Mouse (Mus musculus) liver, embryonic 14.5 days (tissue): ENCODE measurements around the gene Epha4. TPM values are rescaled to one million over a fixed set of nuclear protein-coding genes. Genes with fewer than 3 reads are reported as not detected.

ENCODE experiments used
- ATAC-seq: fragments of 200-750 bp; cut with Nextera tagmentation; 2 replicates; pipeline ENCODE4 v1.8.0; 2017; ENCODE audit warnings: moderate number of reproducible peaks, mild to moderate bottlenecking, moderate library complexity; ENCODE audit not compliant: insufficient read depth
- DNase-seq, 3 experiments: peaks; one replicate each; pipeline ENCODE4 v3.0.0-alpha.2; 2012 to 2013; ENCODE audit warnings: low read depth in 3 of 3, low spot score in 3 of 3
- H3K27ac ChIP-seq: fragments of 300-500 bp; sonication (generic); 2 replicates; pipeline ENCODE4 v1.5.1; 2014; ENCODE audit warnings: moderate library complexity, mild to moderate bottlenecking, control low read depth, inconsistent platforms
- H3K27me3 ChIP-seq: fragments of 300-500 bp; sonication (generic); 2 replicates; pipeline ENCODE4 v1.6.1; 2014; ENCODE audit warnings: mild to moderate bottlenecking, low read length, moderate library complexity; ENCODE audit not compliant: control insufficient read depth, insufficient read depth
- H3K36me3 ChIP-seq: fragments of 300-500 bp; sonication (generic); replicated peaks from 2 replicates; pipeline ENCODE4 v1.6.1; 2014; ENCODE audit warnings: low read depth; ENCODE audit not compliant: control insufficient read depth, insufficient read depth
- H3K4me1 ChIP-seq, 2 experiments: fragments of 200-500 bp in 1 of 2; fragments of 300-500 bp in 1 of 2; sonication (generic) in 1 of 2; replicated peaks; 2 replicates each; pipeline ENCODE4 v1.6.1; 2012 to 2014; ENCODE audit warnings: antibody characterized with exemption in 1 of 2, inconsistent platforms in 1 of 2, low read length in 1 of 2; ENCODE audit not compliant: control insufficient read depth in 2 of 2, insufficient read depth in 2 of 2
- H3K4me2 ChIP-seq: fragments of 300-500 bp; sonication (generic); 2 replicates; pipeline ENCODE4 v1.6.1; 2014; ENCODE audit warnings: low read depth, mild to moderate bottlenecking, control low read depth, moderate library complexity
- H3K4me3 ChIP-seq, 2 experiments: fragments of 200-500 bp in 1 of 2; fragments of 300-500 bp in 1 of 2; sonication (generic) in 1 of 2; 2 replicates each; pipeline ENCODE4 v1.5.1; 2012 to 2014; ENCODE audit warnings: low read depth in 2 of 2, low read length in 2 of 2, mild to moderate bottlenecking in 2 of 2, control low read depth in 1 of 2, inconsistent platforms in 1 of 2, moderate library complexity in 1 of 2; ENCODE audit not compliant: insufficient read depth in 1 of 2
- H3K9ac ChIP-seq: fragments of 300-500 bp; sonication (generic); replicated peaks from 2 replicates; pipeline ENCODE4 v1.6.1; 2014; ENCODE audit warnings: mild to moderate bottlenecking, control low read depth, moderate library complexity
- H3K9me3 ChIP-seq: fragments of 300-500 bp; sonication (generic); 2 replicates; pipeline ENCODE4 v1.6.1; 2016; ENCODE audit warnings: low read length, mixed read lengths; ENCODE audit not compliant: control insufficient read depth
- CTCF ChIP-seq: IDR thresholded peaks from 2 replicates; pipeline ENCODE4 v1.5.1; 2016; ENCODE audit warnings: antibody characterized with exemption, low read depth, control low read depth
- EP300 ChIP-seq: IDR thresholded peaks from 2 replicates; pipeline ENCODE4 v1.6.1; 2016; ENCODE audit warnings: antibody characterized with exemption, low read depth
- WGBS: fragments of 180-500 bp; shearing (Covaris S2); extraction: QIAGEN DNeasy Blood & Tissue Kit; methylation state at CpG from one replicate; pipeline ENCODE4 v1.1.7; 2014; ENCODE audit not compliant: insufficient replicate concordance; 5-methylcytosine and 5-hydroxymethylcytosine counted together
- polyA plus RNA-seq, 2 experiments: library from polyadenylated mRNA; depleted of rRNA in 1 of 2; stranded (reverse) in 1 of 2; unstranded in 1 of 2; fragments of >200 nt; fragmentation: Nextera tagmentation in 1 of 2; extraction: Ambion mirVana in 1 of 2; gene quantifications; 2 replicates each; pipeline versions ENCODE4 v1.2.1 to v1.2.3; 2012 to 2014

Gene Epha4
- polyA plus RNA-seq, 2 experiments = 0.22 to 0.50 TPM

DNA sequence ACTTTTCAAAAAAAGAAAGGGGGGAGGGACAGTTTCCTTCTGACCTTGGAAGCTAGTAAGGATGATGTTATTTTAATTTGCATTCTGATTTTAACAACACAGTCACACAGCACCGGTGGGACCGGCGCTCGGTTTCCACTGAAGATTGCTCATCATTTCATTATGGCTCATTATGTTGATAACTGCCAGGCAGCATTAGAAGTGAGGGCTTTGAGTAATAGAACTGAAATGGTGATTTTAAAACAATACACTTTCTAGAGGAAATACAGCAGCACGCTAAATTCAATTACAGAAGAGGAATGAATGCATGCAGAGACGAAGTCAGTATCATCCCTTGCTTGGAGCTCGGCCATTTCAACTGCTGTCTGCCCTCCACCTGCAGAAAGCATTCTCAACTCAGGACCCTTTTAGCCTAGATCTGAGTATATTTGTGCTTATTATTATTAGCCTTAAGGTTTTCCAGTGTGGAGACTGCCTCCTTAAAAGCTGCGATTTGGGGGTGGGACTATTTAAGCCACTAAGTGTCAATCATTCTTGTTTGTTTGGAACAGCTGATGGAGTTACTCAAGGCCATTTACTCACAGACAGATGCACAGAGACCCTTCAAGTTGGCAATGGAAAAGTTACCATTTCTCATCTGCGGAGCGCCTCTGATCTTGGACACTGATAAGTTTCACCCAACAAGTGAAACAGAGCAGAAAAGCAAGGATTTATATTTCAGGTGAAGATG is 76.8 kb downstream of the Epha4 start:
- Histone ChIP-seq H3K4me2 (no peak overlapping the region), H3K9ac (no peak overlapping the region), H3K4me1 (0 out of 4 replicates have a peak, but pooled peaks cover 0 to 1% of the 10 kb centered on the region in 2 experiments), H3K27me3 (no peaks in the 10 kb centered on the region), H3K36me3 (no peaks in the 10 kb centered on the region), H3K4me3 (no peak overlapping the region), H3K9me3 (no peaks in the 10 kb centered on the region), H3K27ac (no peak overlapping the region)
- TF ChIP-seq CTCF (no peak), EP300 (no peak)
- no peak for DNase-seq
- no peak for ATAC-seq
- 65% methylated on average over 10 of the region's 10 CpGs for WGBS

DNA sequence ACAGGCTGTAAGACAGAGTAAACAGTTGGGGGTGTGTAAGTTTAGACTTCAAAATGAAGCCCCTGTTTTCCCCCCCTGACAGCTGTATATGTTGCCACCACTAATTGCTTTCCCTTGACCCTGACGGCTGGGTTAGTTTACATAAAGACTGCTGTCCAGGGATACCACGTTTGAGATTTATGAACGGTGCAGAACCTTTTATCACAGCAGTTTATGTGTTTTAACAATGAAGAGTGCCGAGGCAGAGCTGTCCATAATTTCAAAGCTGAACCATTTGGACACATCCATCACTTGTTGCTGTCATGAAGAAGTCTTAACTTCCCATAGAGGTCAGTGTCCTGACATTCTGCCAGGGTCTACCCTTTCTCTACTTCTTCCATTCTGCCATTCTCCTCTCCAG is 79.8 kb downstream of the Epha4 start:
- no peaks in the 10 kb centered on the region for H3K27me3 ChIP-seq
- no peak overlapping the region for H3K9ac ChIP-seq
- TF ChIP-seq EP300 (no peak), CTCF (no peak)
- no peak for ATAC-seq
- DNase-seq = no peak
- H3K4me1 ChIP-seq = 0 out of 4 replicates have a peak, but pooled peaks cover 0 to 1% of the 10 kb centered on the region in 2 experiments
- no peak overlapping the region for H3K4me3 ChIP-seq
- 25% methylated on average over 4 of the region's 4 CpGs for WGBS
- no peak overlapping the region for H3K27ac ChIP-seq
- no peak overlapping the region for H3K4me2 ChIP-seq
- H3K36me3 ChIP-seq = no peaks in the 10 kb centered on the region
- H3K9me3 ChIP-seq = no peaks in the 10 kb centered on the region

DNA sequence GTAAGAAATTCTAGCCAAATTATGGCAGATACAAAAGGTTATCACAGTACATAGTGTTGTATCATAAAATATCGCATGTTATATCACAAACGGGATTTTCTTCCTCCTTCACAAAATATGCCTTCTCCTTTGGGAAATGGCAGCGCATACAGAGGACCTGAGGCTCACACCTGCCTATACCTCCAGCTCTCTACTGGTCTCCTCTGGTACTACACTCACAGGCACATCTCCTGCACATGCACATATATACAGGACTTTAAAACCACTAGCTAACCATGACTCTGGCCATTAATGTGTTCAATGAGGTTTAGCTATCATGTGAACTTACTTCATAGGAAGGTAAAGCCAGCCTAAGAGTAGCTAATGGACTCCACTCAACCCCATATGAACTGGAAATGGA is 81.7 kb downstream of the Epha4 start:
- Histone ChIP-seq H3K27ac (no peak overlapping the region), H3K9ac (no peak overlapping the region), H3K36me3 (no peaks in the 10 kb centered on the region), H3K9me3 (no peaks in the 10 kb centered on the region), H3K4me3 (no peak overlapping the region), H3K4me2 (no peak overlapping the region), H3K27me3 (no peaks in the 10 kb centered on the region), H3K4me1 (0 out of 4 replicates have a peak, but pooled peaks cover 0 to 1% of the 10 kb centered on the region in 2 experiments)
- TF ChIP-seq CTCF (no peak), EP300 (no peak)
- ATAC-seq (no peak), DNase-seq (no peak)
- WGBS = 82% methylated on average over 3 of the region's 3 CpGs

DNA sequence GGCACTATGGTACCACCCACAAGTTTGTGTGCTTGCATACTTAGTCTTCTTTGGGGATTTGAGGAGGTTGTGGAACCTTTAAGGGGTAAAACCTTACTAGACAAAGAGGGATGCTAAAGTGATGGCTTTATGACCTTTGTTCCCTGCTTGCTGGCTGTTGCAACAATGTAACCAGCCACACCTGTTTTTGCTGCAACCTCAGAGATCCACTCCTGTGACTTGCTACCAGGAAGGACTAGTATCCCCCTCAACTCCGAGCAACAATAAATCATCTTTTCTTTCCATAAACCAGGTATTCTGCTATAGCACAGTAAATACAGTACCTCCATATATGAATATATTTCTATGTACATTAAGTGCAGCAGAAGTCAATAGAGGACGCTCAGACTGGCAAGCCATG is 82.4 kb downstream of the Epha4 start:
- TF ChIP-seq EP300 (no peak), CTCF (no peak)
- ATAC-seq (no peak), DNase-seq (no peak)
- H3K9ac ChIP-seq = no peak overlapping the region
- H3K36me3 ChIP-seq = no peaks in the 10 kb centered on the region
- H3K4me2 ChIP-seq = no peak overlapping the region
- H3K4me1 ChIP-seq = 0 out of 4 replicates have a peak, but pooled peaks cover 0 to 1% of the 10 kb centered on the region in 2 experiments
- no peak overlapping the region for H3K4me3 ChIP-seq
- H3K27me3 ChIP-seq = no peaks in the 10 kb centered on the region
- H3K27ac ChIP-seq = no peak overlapping the region
- H3K9me3 ChIP-seq = no peaks in the 10 kb centered on the region
- WGBS = 66% methylated on average over 2 of the region's 2 CpGs

DNA sequence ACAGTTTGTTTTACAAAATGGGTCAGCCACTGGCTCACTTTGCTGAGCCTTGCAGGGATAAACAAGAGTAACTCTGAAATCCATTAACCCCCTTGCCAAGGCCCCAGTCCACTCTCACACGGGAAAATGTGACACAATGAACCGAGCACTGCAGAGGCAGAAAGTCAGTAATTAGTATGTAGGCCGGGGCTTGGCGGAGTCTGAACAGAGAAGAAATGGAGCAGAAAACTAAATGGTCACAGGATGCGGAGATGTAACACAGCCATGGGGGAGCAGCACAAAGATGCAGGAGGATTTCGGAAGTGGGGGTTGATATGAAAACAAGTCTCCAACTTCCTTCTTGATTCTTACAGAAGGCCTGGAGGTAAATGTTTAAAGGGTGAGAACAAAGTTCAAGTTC is 85.7 kb downstream of the Epha4 start:
- Histone ChIP-seq H3K27me3 (no peaks in the 10 kb centered on the region), H3K4me1 (no peaks in the 10 kb centered on the region), H3K9me3 (no peaks in the 10 kb centered on the region), H3K9ac (no peak overlapping the region), H3K36me3 (no peaks in the 10 kb centered on the region), H3K4me2 (no peak overlapping the region), H3K27ac (no peak overlapping the region), H3K4me3 (no peak overlapping the region)
- no peak for DNase-seq
- ATAC-seq = no peak
- TF ChIP-seq CTCF = no peak
- WGBS = 69% methylated on average over 6 of the region's 6 CpGs
